Mouse (Mus musculus) heart, embryonic 12.5 days (tissue): ENCODE measurements around the gene Dock6. TPM values are rescaled to one million over a fixed set of nuclear protein-coding genes. Genes with fewer than 3 reads are reported as not detected.

ENCODE experiments used
- ATAC-seq: fragments of 200-750 bp; cut with Nextera tagmentation; 2 replicates; pipeline ENCODE4 v1.8.0; 2017; ENCODE audit warnings: moderate TSS enrichment, moderate library complexity; ENCODE audit not compliant: insufficient number of reproducible peaks, low FRiP score
- H3K27ac ChIP-seq: fragments of 300-500 bp; sonication (generic); 2 replicates; pipeline ENCODE4 v1.5.1; 2016; ENCODE audit warnings: mild to moderate bottlenecking, moderate library complexity; ENCODE audit not compliant: poor library complexity, severe bottlenecking
- H3K27me3 ChIP-seq: fragments of 300-500 bp; sonication (generic); replicated peaks from 2 replicates; pipeline ENCODE4 v1.6.1; 2016; ENCODE audit warnings: mild to moderate bottlenecking, moderate library complexity
- H3K36me3 ChIP-seq: fragments of 300-500 bp; sonication (generic); 2 replicates; pipeline ENCODE4 v1.6.1; 2016; ENCODE audit warnings: mild to moderate bottlenecking, moderate library complexity
- H3K4me1 ChIP-seq: fragments of 300-500 bp; sonication (generic); replicated peaks from 2 replicates; pipeline ENCODE4 v1.6.1; 2016; ENCODE audit warnings: mild to moderate bottlenecking
- H3K4me2 ChIP-seq: fragments of 300-500 bp; sonication (generic); 2 replicates; pipeline ENCODE4 v1.6.1; 2016; ENCODE audit warnings: mild to moderate bottlenecking, moderate library complexity
- H3K4me3 ChIP-seq: fragments of 300-500 bp; sonication (generic); 2 replicates; pipeline ENCODE4 v1.5.1; 2016; ENCODE audit warnings: mild to moderate bottlenecking
- H3K9ac ChIP-seq: fragments of 300-500 bp; sonication (generic); 2 replicates; pipeline ENCODE4 v1.6.1; 2016; ENCODE audit warnings: mild to moderate bottlenecking, moderate library complexity
- H3K9me3 ChIP-seq: fragments of 300-500 bp; sonication (generic); replicated peaks from 2 replicates; pipeline ENCODE4 v1.6.1; 2016; ENCODE audit warnings: mild to moderate bottlenecking, moderate library complexity
- WGBS: fragments of 180-500 bp; shearing (Covaris S2); methylation state at CpG from one replicate; pipeline ENCODE4 v1.1.7; 2016; 5-methylcytosine and 5-hydroxymethylcytosine counted together
- polyA plus RNA-seq: library from polyadenylated mRNA; unstranded; fragments of >200 nt; fragmentation: Nextera tagmentation; extraction: Ambion mirVana; gene quantifications from 2 replicates; pipeline ENCODE4 v1.2.1, GENCODE M21; 2016

Dock6 gene
- polyA plus RNA-seq, 1 experiment from 2014 or later = 52.3 TPM

- ATAC-seq = no peak
- peaks cover 75% of the 10 kb centered on the region for H3K36me3 ChIP-seq
- WGBS = 81% methylated on average over 5 of the region's 5 CpGs
- no peaks in the 10 kb centered on the region for H3K9me3 ChIP-seq
- no peak overlapping the region for H3K9ac ChIP-seq
- H3K4me1 ChIP-seq = no peaks in the 10 kb centered on the region
- H3K4me2 ChIP-seq = no peak overlapping the region
- no peak overlapping the region for H3K27ac ChIP-seq
- H3K27me3 ChIP-seq = no peaks in the 10 kb centered on the region
- no peak overlapping the region for H3K4me3 ChIP-seq
These were observed 22.0 kb downstream of the Dock6 start for GRCm38 (mm10) chr9:21830461-21830850.

GRCm38 (mm10) chr9:21829834-21830460, 22.5 kb downstream of the Dock6 start:
- H3K36me3 ChIP-seq = peaks cover 75% of the 10 kb centered on the region

GRCm38 (mm10) chr9:21824366-21824765, 28.1 kb downstream of the Dock6 start:
- Histone ChIP-seq H3K4me1 (no peaks in the 10 kb centered on the region), H3K36me3 (peaks cover 77% of the 10 kb centered on the region), H3K4me3 (no peak overlapping the region), H3K27ac (no peak overlapping the region), H3K4me2 (no peak overlapping the region), H3K9me3 (no peaks in the 10 kb centered on the region), H3K9ac (no peak overlapping the region), H3K27me3 (no peaks in the 10 kb centered on the region)
- ATAC-seq = no peak
- 56% methylated on average over 10 of the region's 10 CpGs for WGBS

More at GRCm38 (mm10) chr9:21829834-21830460, 22.5 kb downstream of the Dock6 start:
- no peak for ATAC-seq
- 88% methylated on average over 14 of the region's 14 CpGs for WGBS
- Histone ChIP-seq H3K4me1 (no peaks in the 10 kb centered on the region), H3K9ac (no peak overlapping the region), H3K27ac (no peak overlapping the region), H3K4me2 (no peak overlapping the region), H3K4me3 (no peak overlapping the region), H3K27me3 (no peaks in the 10 kb centered on the region), H3K9me3 (no peaks in the 10 kb centered on the region)

- Histone ChIP-seq H3K4me3 (no peak overlapping the region), H3K4me2 (no peak overlapping the region), H3K4me1 (no peaks in the 10 kb centered on the region), H3K27me3 (no peaks in the 10 kb centered on the region), H3K9ac (no peak overlapping the region), H3K27ac (no peak overlapping the region), H3K36me3 (peaks cover 77% of the 10 kb centered on the region), H3K9me3 (no peaks in the 10 kb centered on the region)
- WGBS = 70% methylated on average over 4 of the region's 4 CpGs
- no peak for ATAC-seq
These were observed 28.5 kb downstream of the Dock6 start for GRCm38 (mm10) chr9:21823957-21824356.

- no peaks in the 10 kb centered on the region for H3K9me3 ChIP-seq
- H3K27me3 ChIP-seq = no peaks in the 10 kb centered on the region
- no peak for ATAC-seq
- H3K9ac ChIP-seq = no peak overlapping the region
- 79% methylated on average over 6 of the region's 6 CpGs for WGBS
- peaks cover 81% of the 10 kb centered on the region for H3K36me3 ChIP-seq
- H3K4me2 ChIP-seq = no peak overlapping the region
- no peak overlapping the region for H3K4me3 ChIP-seq
- H3K27ac ChIP-seq = no peak overlapping the region
- no peaks in the 10 kb centered on the region for H3K4me1 ChIP-seq
These were observed 29.7 kb downstream of the Dock6 start for GRCm38 (mm10) chr9:21822686-21823085.

- Histone ChIP-seq H3K9me3 (no peaks in the 10 kb centered on the region), H3K4me2 (no peak overlapping the region), H3K4me1 (no peaks in the 10 kb centered on the region), H3K4me3 (no peak overlapping the region), H3K36me3 (peaks cover 87% of the 10 kb centered on the region), H3K9ac (no peak overlapping the region), H3K27ac (no peak overlapping the region), H3K27me3 (no peaks in the 10 kb centered on the region)
- ATAC-seq = no peak
- WGBS = 86% methylated on average over 12 of the region's 12 CpGs
These were observed 32.3 kb downstream of the Dock6 start for GRCm38 (mm10) chr9:21820183-21820582.

- H3K9me3 ChIP-seq = no peaks in the 10 kb centered on the region
- H3K27me3 ChIP-seq = no peaks in the 10 kb centered on the region
- no peak overlapping the region for H3K9ac ChIP-seq
- no peak overlapping the region for H3K4me2 ChIP-seq
- H3K4me1 ChIP-seq = no peaks in the 10 kb centered on the region
- no peak overlapping the region for H3K4me3 ChIP-seq
- ATAC-seq = no peak
- 82% methylated on average over 2 of the region's 2 CpGs for WGBS
- H3K27ac ChIP-seq = no peak overlapping the region
- H3K36me3 ChIP-seq = peaks cover 85% of the 10 kb centered on the region
These were observed 33.2 kb downstream of the Dock6 start for GRCm38 (mm10) chr9:21819181-21819729.

- no peak overlapping the region for H3K27ac ChIP-seq
- no peak overlapping the region for H3K9ac ChIP-seq
- no peak overlapping the region for H3K4me2 ChIP-seq
- no peak overlapping the region for H3K4me3 ChIP-seq
- WGBS = 85% methylated on average over 6 of the region's 6 CpGs
- peaks cover 85% of the 10 kb centered on the region for H3K36me3 ChIP-seq
- H3K4me1 ChIP-seq = no peaks in the 10 kb centered on the region
- no peaks in the 10 kb centered on the region for H3K9me3 ChIP-seq
- no peak for ATAC-seq
- no peaks in the 10 kb centered on the region for H3K27me3 ChIP-seq
These were observed 33.9 kb downstream of the Dock6 start for GRCm38 (mm10) chr9:21818561-21818960.

GRCm38 (mm10) chr9:21818125-21818524, 34.3 kb downstream of the Dock6 start:
- no peak for ATAC-seq
- Histone ChIP-seq H3K4me2 (no peak overlapping the region), H3K9ac (no peak overlapping the region), H3K9me3 (no peaks in the 10 kb centered on the region), H3K4me1 (no peaks in the 10 kb centered on the region), H3K4me3 (no peak overlapping the region), H3K27me3 (no peaks in the 10 kb centered on the region), H3K27ac (no peak overlapping the region), H3K36me3 (peaks cover 86% of the 10 kb centered on the region)
- 80% methylated on average over 4 of the region's 4 CpGs for WGBS

GRCm38 (mm10) chr9:21816716-21817305, 35.6 kb downstream of the Dock6 start:
- Histone ChIP-seq H3K4me2 (no peak overlapping the region), H3K27ac (no peak overlapping the region), H3K4me1 (no peaks in the 10 kb centered on the region), H3K27me3 (no peaks in the 10 kb centered on the region), H3K9me3 (no peaks in the 10 kb centered on the region), H3K9ac (no peak overlapping the region), H3K36me3 (peaks cover 94% of the 10 kb centered on the region), H3K4me3 (no peak overlapping the region)
- 70% methylated on average over 9 of the region's 9 CpGs for WGBS
- no peak for ATAC-seq

GRCm38 (mm10) chr9:21811170-21811569, 41.3 kb downstream of the Dock6 start:
- Histone ChIP-seq H3K4me2 (no peak overlapping the region), H3K9ac (no peak overlapping the region), H3K4me3 (no peak overlapping the region), H3K27me3 (no peaks in the 10 kb centered on the region), H3K9me3 (no peaks in the 10 kb centered on the region), H3K27ac (no peak overlapping the region), H3K4me1 (no peaks in the 10 kb centered on the region), H3K36me3 (peaks cover 77% of the 10 kb centered on the region)
- ATAC-seq = no peak
- WGBS = 81% methylated on average over 5 of the region's 5 CpGs
